Mouse (Mus musculus): ENCODE data around the gene Tec. TPM values are rescaled to one million over a fixed set of nuclear protein-coding genes. Genes with fewer than 3 reads are reported as not detected.

Tec gene
- polyA plus RNA-seq, 1 experiment, result 7.8 TPM

Other genes starting within 250 kb of the Tec start
- not detected in 2 replicates for gene Cnga1, start 224.2 kb downstream of the Tec start, polyA plus RNA-seq (2012; rRNA removed)
- gene Nipal1, start 220.7 kb downstream of the Tec start, polyA plus RNA-seq (2012; rRNA removed), result 8.1 and 9.7 TPM in 2 replicates
- 0.77 and 0.82 TPM in 2 replicates for gene Txk, start 115.7 kb downstream of the Tec start, polyA plus RNA-seq (2012; rRNA removed)
- gene Slain2, start 45.8 kb upstream of the Tec start, polyA plus RNA-seq (2012; rRNA removed), result 14.8 and 21.1 TPM in 2 replicates
- not detected in 2 replicates for gene Gm10135, start 106.2 kb upstream of the Tec start, polyA plus RNA-seq (2012; rRNA removed)
- 1.6 and 2.0 TPM in 2 replicates for gene Slc10a4, start 138.4 kb upstream of the Tec start, polyA plus RNA-seq (2012; rRNA removed)